Mouse (Mus musculus) heart, embryonic 13.5 days (tissue): ENCODE measurements at regions not wholly inside any gene's neighbourhood (a gene's known extent, or its start where the extent isn't known, plus 50 kb on each side); places are given as distances from the start of the nearest gene placed in this dataset.

ENCODE experiments used
- ATAC-seq: fragments of 200-750 bp; cut with Nextera tagmentation; 2 replicates; pipeline ENCODE4 v1.8.0; 2017; ENCODE audit warnings: moderate TSS enrichment; ENCODE audit not compliant: insufficient number of reproducible peaks, low FRiP score, low TSS enrichment; ENCODE audit errors: extremely low read depth
- H3K27ac ChIP-seq: fragments of 300-500 bp; sonication (generic); replicated peaks from 2 replicates; pipeline ENCODE4 v1.5.1; 2015; ENCODE audit warnings: moderate library complexity, mild to moderate bottlenecking, inconsistent platforms
- H3K27me3 ChIP-seq: fragments of 300-500 bp; sonication (generic); replicated peaks from 2 replicates; pipeline ENCODE4 v1.6.1; 2015; ENCODE audit warnings: mild to moderate bottlenecking, inconsistent platforms
- H3K36me3 ChIP-seq: fragments of 300-500 bp; sonication (generic); 2 replicates; pipeline ENCODE4 v1.6.1; 2015; ENCODE audit warnings: mild to moderate bottlenecking, inconsistent platforms
- H3K4me1 ChIP-seq: fragments of 300-500 bp; sonication (generic); 2 replicates; pipeline ENCODE4 v1.6.1; 2015; ENCODE audit warnings: inconsistent platforms
- H3K4me2 ChIP-seq: fragments of 300-500 bp; sonication (generic); 2 replicates; pipeline ENCODE4 v1.6.1; 2015; ENCODE audit warnings: inconsistent platforms, mild to moderate bottlenecking, moderate library complexity
- H3K4me3 ChIP-seq: fragments of 300-500 bp; sonication (generic); 2 replicates; pipeline ENCODE4 v1.5.1; 2015; ENCODE audit warnings: moderate library complexity, mild to moderate bottlenecking, inconsistent platforms
- H3K9ac ChIP-seq: fragments of 300-500 bp; sonication (generic); 2 replicates; pipeline ENCODE4 v1.6.1; 2015; ENCODE audit warnings: inconsistent platforms, mild to moderate bottlenecking, moderate library complexity
- H3K9me3 ChIP-seq: fragments of 300-500 bp; sonication (generic); 2 replicates; pipeline ENCODE4 v1.6.1; 2016; ENCODE audit warnings: inconsistent platforms
- WGBS: fragments of 180-500 bp; shearing (Covaris S2); methylation state at CpG from one replicate; pipeline ENCODE4 v1.1.7; 2015; ENCODE audit warnings: mixed read lengths; 5-methylcytosine and 5-hydroxymethylcytosine counted together

- no peak overlapping the region for H3K4me2 ChIP-seq
- no peaks in the 10 kb centered on the region for H3K9me3 ChIP-seq
- no peak overlapping the region for H3K4me3 ChIP-seq
- no peak overlapping the region for H3K9ac ChIP-seq
- WGBS = 77% methylated on average over 6 of the region's 6 CpGs
- no peaks in the 10 kb centered on the region for H3K36me3 ChIP-seq
- H3K27ac ChIP-seq = no peak overlapping the region
- H3K4me1 ChIP-seq = no peaks in the 10 kb centered on the region
- no peaks in the 10 kb centered on the region for H3K27me3 ChIP-seq
- no peak for ATAC-seq
Observed at GRCm38 (mm10) chr2:133419686-133420303, 132.2 kb upstream of the Bmp2 start.

GRCm38 (mm10) chr2:133425538-133425937, 126.4 kb upstream of the Bmp2 start:
- peaks cover 14% of the 10 kb centered on the region for H3K4me1 ChIP-seq
- no peaks in the 10 kb centered on the region for H3K36me3 ChIP-seq
- 48% methylated on average over 5 of the region's 5 CpGs for WGBS
- no peak for ATAC-seq
- H3K4me2 ChIP-seq = no peak overlapping the region; the same call in 1 of the 2 replicates
- H3K9me3 ChIP-seq = no peaks in the 10 kb centered on the region
- H3K9ac ChIP-seq = no peak overlapping the region
- H3K27ac ChIP-seq = no peak overlapping the region
- H3K27me3 ChIP-seq = no peaks in the 10 kb centered on the region
- H3K4me3 ChIP-seq = no peak overlapping the region

- H3K9me3 ChIP-seq = no peaks in the 10 kb centered on the region
- H3K4me1 ChIP-seq = peaks cover 23% of the 10 kb centered on the region
- no peak overlapping the region for H3K9ac ChIP-seq
- no peak for ATAC-seq
- H3K27me3 ChIP-seq = no peaks in the 10 kb centered on the region
- no peak overlapping the region for H3K4me2 ChIP-seq
- WGBS = 63% methylated on average over 1 of the region's 1 CpGs
- no peak overlapping the region for H3K4me3 ChIP-seq
- no peak overlapping the region for H3K27ac ChIP-seq
- H3K36me3 ChIP-seq = no peaks in the 10 kb centered on the region
Observed at GRCm38 (mm10) chr2:133427039-133427438, 124.9 kb upstream of the Bmp2 start.

- peak overlapping the region; percentile 44 for H3K4me2 ChIP-seq
- H3K27me3 ChIP-seq = no peaks in the 10 kb centered on the region
- ATAC-seq = peak; percentile 56
- H3K27ac ChIP-seq = 0 out of 2 replicates have a peak overlapping the region, but pooled peaks have one; percentile 12
- H3K9ac ChIP-seq = no peak overlapping the region
- H3K4me3 ChIP-seq = no peak overlapping the region
- H3K4me1 ChIP-seq = peaks cover 23% of the 10 kb centered on the region
- WGBS = 21% methylated on average over 2 of the region's 2 CpGs
- H3K36me3 ChIP-seq = no peaks in the 10 kb centered on the region
- no peaks in the 10 kb centered on the region for H3K9me3 ChIP-seq
Observed at GRCm38 (mm10) chr2:133429369-133430062, 122.4 kb upstream of the Bmp2 start.

- 0 out of 2 replicates have a peak overlapping the region, but pooled peaks have one; percentile 28 for H3K27ac ChIP-seq
- peaks cover 23% of the 10 kb centered on the region for H3K4me1 ChIP-seq
- H3K9ac ChIP-seq = no peak overlapping the region
- WGBS = 27% methylated on average over 4 of the region's 4 CpGs
- H3K4me2 ChIP-seq = no peak overlapping the region
- no peaks in the 10 kb centered on the region for H3K27me3 ChIP-seq
- no peaks in the 10 kb centered on the region for H3K36me3 ChIP-seq
- no peaks in the 10 kb centered on the region for H3K9me3 ChIP-seq
- ATAC-seq = no peak
- H3K4me3 ChIP-seq = no peak overlapping the region
Observed at GRCm38 (mm10) chr2:133430741-133431438, 121.1 kb upstream of the Bmp2 start.

- no peaks in the 10 kb centered on the region for H3K27me3 ChIP-seq
- no peak for ATAC-seq
- WGBS = 77% methylated on average over 10 of the region's 10 CpGs
Observed at GRCm38 (mm10) chr2:133432141-133432813, 119.7 kb upstream of the Bmp2 start.

GRCm38 (mm10) chr2:133436913-133437843, 114.8 kb upstream of the Bmp2 start:
- H3K9ac ChIP-seq = no peak overlapping the region
- no peak for ATAC-seq

More at GRCm38 (mm10) chr2:133432141-133432813, 119.7 kb upstream of the Bmp2 start:
- Histone ChIP-seq H3K36me3 (no peaks in the 10 kb centered on the region), H3K9me3 (no peaks in the 10 kb centered on the region), H3K4me2 (no peak overlapping the region), H3K27ac (no peak overlapping the region), H3K9ac (no peak overlapping the region), H3K4me1 (peaks cover 22% of the 10 kb centered on the region), H3K4me3 (no peak overlapping the region)

GRCm38 (mm10) chr2:133438018-133438417, 113.9 kb upstream of the Bmp2 start:
- H3K9me3 ChIP-seq = no peaks in the 10 kb centered on the region
- H3K27me3 ChIP-seq = no peaks in the 10 kb centered on the region
- H3K4me3 ChIP-seq = no peak overlapping the region
- ATAC-seq = no peak
- no peaks in the 10 kb centered on the region for H3K36me3 ChIP-seq
- peaks cover 5% of the 10 kb centered on the region; the same call in 1 of the 2 replicates for H3K4me1 ChIP-seq
- 65% methylated on average over 4 of the region's 4 CpGs for WGBS
- H3K4me2 ChIP-seq = no peak overlapping the region
- no peak overlapping the region for H3K9ac ChIP-seq
- H3K27ac ChIP-seq = no peak overlapping the region

More at GRCm38 (mm10) chr2:133436913-133437843, 114.8 kb upstream of the Bmp2 start:
- Histone ChIP-seq H3K4me1 (peaks cover 5% of the 10 kb centered on the region; the same call in 1 of the 2 replicates), H3K4me3 (peak overlapping the region; percentile 20; the same call in 1 of the 2 replicates), H3K27ac (no peak overlapping the region), H3K36me3 (no peaks in the 10 kb centered on the region), H3K9me3 (no peaks in the 10 kb centered on the region), H3K4me2 (peak overlapping the region; percentile 49), H3K27me3 (no peaks in the 10 kb centered on the region)
- 56% methylated on average over 22 of the region's 22 CpGs for WGBS

GRCm38 (mm10) chr2:133443024-133443423, 108.9 kb upstream of the Bmp2 start:
- Histone ChIP-seq H3K4me2 (no peak overlapping the region), H3K9ac (no peak overlapping the region), H3K27ac (no peak overlapping the region), H3K27me3 (no peaks in the 10 kb centered on the region), H3K9me3 (no peaks in the 10 kb centered on the region), H3K4me3 (no peak overlapping the region), H3K4me1 (no peaks in the 10 kb centered on the region), H3K36me3 (no peaks in the 10 kb centered on the region)
- WGBS = 75% methylated on average over 4 of the region's 4 CpGs
- ATAC-seq = no peak

GRCm38 (mm10) chr2:133443490-133443889, 108.5 kb upstream of the Bmp2 start:
- no peak overlapping the region for H3K4me2 ChIP-seq
- no peaks in the 10 kb centered on the region for H3K27me3 ChIP-seq
- no peaks in the 10 kb centered on the region for H3K9me3 ChIP-seq
- 66% methylated on average over 2 of the region's 2 CpGs for WGBS
- H3K9ac ChIP-seq = no peak overlapping the region
- no peak overlapping the region for H3K4me3 ChIP-seq
- H3K4me1 ChIP-seq = no peaks in the 10 kb centered on the region
- no peak for ATAC-seq
- no peaks in the 10 kb centered on the region for H3K36me3 ChIP-seq
- H3K27ac ChIP-seq = no peak overlapping the region
